26 mouse cellular contexts compared by ENCODE assay signal in the genomic region with DNA sequence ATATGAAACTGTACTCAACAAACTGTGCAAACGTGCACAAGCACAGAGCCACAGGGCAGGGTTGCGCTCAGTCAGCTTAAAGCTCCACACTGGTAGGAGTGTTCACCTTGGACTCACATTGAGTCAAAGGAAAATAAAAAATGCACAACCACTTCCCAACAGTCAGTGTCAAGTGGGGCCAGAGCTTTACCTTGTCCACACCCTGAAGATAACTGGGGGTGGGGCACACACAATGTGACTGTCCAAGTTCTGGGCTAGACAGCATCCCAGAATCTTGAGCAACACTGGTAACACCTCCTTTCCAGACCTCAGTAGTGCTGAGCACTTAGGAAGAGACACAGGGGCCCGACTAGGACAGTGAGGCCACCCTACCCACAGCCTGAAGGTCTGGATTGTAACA. TPM values are rescaled to one million over a fixed set of nuclear protein-coding genes. Genes with fewer than 3 reads are reported as not detected.
DNase-seq lines count a peak whose midpoint lies in the region; ATAC-seq and TF ChIP-seq lines count a peak whose summit lies in the region.
"Had no signal": no experiment of that assay in that cellular context is flagged by ENCODE, and none has a peak within 500 bp of the region (broad histone marks: within the 10 kb centered on the region; RNA-seq: fewer than 3 reads in every experiment).

No protein-coding gene starts in this region.

- 59% methylated on average over 3 of the region's 3 CpGs for WGBS in heart, embryonic 11.5 days (ENCODE audit: insufficient replicate concordance)
- WGBS in heart, adult 2 months: 76% methylated on average over 3 of the region's 3 CpGs
- WGBS in heart, embryonic 15.5 days: 58% methylated on average over 3 of the region's 3 CpGs
- WGBS in embryonic facial prominence, embryonic 10.5 days: 96% methylated on average over 3 of the region's 3 CpGs

- no peak for ATAC-seq in heart, embryonic 11.5 days (replicated peaks; ENCODE audit: insufficient number of reproducible peaks, low FRiP score, low TSS enrichment)
- ATAC-seq in heart, embryonic 15.5 days (replicated peaks; ENCODE audit: insufficient number of reproducible peaks, insufficient read depth, low FRiP score, low read depth): no peak
- ATAC-seq: forebrain, embryonic 14.5 days; forebrain, postnatal 0 days; hindbrain, postnatal 0 days; intestine, postnatal 0 days had no signal

- DNase-seq in heart, adult 2 months: no peak
- no peak for DNase-seq in heart, postnatal 14 days
- DNase-seq in ES-CJ7 (ENCODE audit: low read depth, low spot score): peak; percentile 36
- DNase-seq in ZHBTc4 (ENCODE audit: low read depth, low spot score): peak; percentile 56
- no peak for DNase-seq in embryonic facial prominence, embryonic 10.5 days (ENCODE audit: low spot score)
- DNase-seq: adrenal gland, postnatal 10 days; adrenal gland, postnatal 36 days; B cell, adult 2 months; cerebellum, adult 18-20 months; cerebellum, adult 9-10 months; cerebellum, postnatal 14 days; forebrain, postnatal 0 days; gastrocnemius, postnatal 25 days; heart, adult 18-20 months; heart, postnatal 4 days; kidney, adult 2 months had no signal

- no peak for TF ChIP-seq EP300 in heart, adult 2 months (IDR thresholded peaks at IDR 0.05; ENCODE audit: insufficient read depth, low read depth, low read length)

- H3K4me2 ChIP-seq in heart, embryonic 11.5 days: no peak overlapping the region
- no peak overlapping the region for H3K4me2 ChIP-seq in heart, embryonic 15.5 days
- H3K4me2 ChIP-seq: embryonic facial prominence, embryonic 12.5 days; embryonic facial prominence, embryonic 15.5 days; hindbrain, embryonic 14.5 days had no signal

- intact Hi-C loops in heart, adult 2 months (cut with DNase I): no loop called here
- intact Hi-C loops in heart, postnatal 14 days (cut with DNase I): no loop called here

- no peaks in the 10 kb centered on the region for H3K9me3 ChIP-seq in heart, embryonic 11.5 days (replicated peaks; ENCODE audit: control insufficient read depth, low read length)
- no peaks in the 10 kb centered on the region for H3K9me3 ChIP-seq in heart, embryonic 15.5 days (replicated peaks)
- H3K9me3 ChIP-seq in embryonic facial prominence, embryonic 10.5 days: no peaks in the 10 kb centered on the region
- H3K9me3 ChIP-seq: embryonic facial prominence, embryonic 12.5 days; embryonic facial prominence, embryonic 15.5 days had no signal

- H3K27me3 ChIP-seq in heart, embryonic 11.5 days (ENCODE audit: control insufficient read depth, insufficient read depth, low read length): no peaks in the 10 kb centered on the region
- no peaks in the 10 kb centered on the region for H3K27me3 ChIP-seq in heart, adult 2 months (ENCODE audit: control insufficient read depth, insufficient read depth, low read length)
- no peaks in the 10 kb centered on the region for H3K27me3 ChIP-seq in heart, embryonic 15.5 days
- H3K27me3 ChIP-seq in embryonic facial prominence, embryonic 10.5 days (replicated peaks; ENCODE audit: low read depth, poor library complexity, severe bottlenecking): no peaks in the 10 kb centered on the region
- H3K27me3 ChIP-seq: CH12.LX; embryonic facial prominence, embryonic 12.5 days; embryonic facial prominence, embryonic 15.5 days had no signal

- no peak overlapping the region for H3K9ac ChIP-seq in heart, embryonic 11.5 days (ENCODE audit: low read depth, low read length)
- no peak overlapping the region for H3K9ac ChIP-seq in heart, adult 2 months (ENCODE audit: low read depth, low read length)
- no peak overlapping the region for H3K9ac ChIP-seq in heart, embryonic 15.5 days
- H3K9ac ChIP-seq: embryonic facial prominence, embryonic 12.5 days; embryonic facial prominence, embryonic 15.5 days; forebrain, postnatal 0 days; hindbrain, embryonic 14.5 days had no signal

- 0 out of 2 replicates have a peak, but pooled peaks cover 4% of the 10 kb centered on the region for H3K36me3 ChIP-seq in heart, embryonic 11.5 days (ENCODE audit: control insufficient read depth, insufficient read depth, low read length)
- peaks cover 7% of the 10 kb centered on the region for H3K36me3 ChIP-seq in heart, adult 2 months (ENCODE audit: control insufficient read depth, insufficient read depth, low read length)
- peaks cover 38% of the 10 kb centered on the region for H3K36me3 ChIP-seq in heart, embryonic 15.5 days
- H3K36me3 ChIP-seq in embryonic facial prominence, embryonic 10.5 days (replicated peaks): peaks cover 81% of the 10 kb centered on the region

- H3K4me1 ChIP-seq in heart, embryonic 11.5 days (ENCODE audit: control insufficient read depth, insufficient read depth, low read length): peaks cover 13% of the 10 kb centered on the region
- peaks cover 10% of the 10 kb centered on the region for H3K4me1 ChIP-seq in heart, adult 2 months (ENCODE audit: control insufficient read depth, insufficient read depth, low read length)
- peaks cover 17% of the 10 kb centered on the region for H3K4me1 ChIP-seq in heart, embryonic 15.5 days (replicated peaks)
- no peaks in the 10 kb centered on the region for H3K4me1 ChIP-seq in embryonic facial prominence, embryonic 10.5 days
- H3K4me1 ChIP-seq: embryonic facial prominence, embryonic 12.5 days; embryonic facial prominence, embryonic 15.5 days had no signal

- no peaks in the 10 kb centered on the region for H3K79me2 ChIP-seq in heart, adult 2 months (replicated peaks; ENCODE audit: control insufficient read depth, insufficient read depth, low read length)

- no peak overlapping the region for H3K4me3 ChIP-seq in heart, embryonic 11.5 days (ENCODE audit: low read depth, low read length)
- H3K4me3 ChIP-seq in heart, adult 2 months: no peak overlapping the region
- H3K4me3 ChIP-seq in heart, embryonic 15.5 days: no peak overlapping the region
- no peak overlapping the region for H3K4me3 ChIP-seq in embryonic facial prominence, embryonic 10.5 days
- H3K4me3 ChIP-seq: embryonic facial prominence, embryonic 12.5 days; embryonic facial prominence, embryonic 15.5 days had no signal

- no peak for TF ChIP-seq CTCF in heart, adult 2 months (IDR thresholded peaks at IDR 0.05)

- H3K27ac ChIP-seq in heart, embryonic 11.5 days (ENCODE audit: low read depth, low read length): peak overlapping the region; percentile 37; the same call in 1 of the 2 replicates
- H3K27ac ChIP-seq in heart, adult 2 months: no peak overlapping the region; the same call in 1 of the 2 replicates
- H3K27ac ChIP-seq in heart, embryonic 15.5 days: peak overlapping the region; percentile 15; the same call in 1 of the 2 replicates
- no peak overlapping the region for H3K27ac ChIP-seq in embryonic facial prominence, embryonic 10.5 days (replicated peaks)
- H3K27ac ChIP-seq: embryonic facial prominence, embryonic 12.5 days; embryonic facial prominence, embryonic 15.5 days; hindbrain, embryonic 14.5 days; hindbrain, postnatal 0 days had no signal

- no peak for TF ChIP-seq POLR2A in heart, adult 2 months (IDR thresholded peaks at IDR 0.05; ENCODE audit: insufficient read depth, low read depth, low read length)

RNA-seq across cellular contexts. Expression of gene B9d1, which starts 13.9 kb away (rescaled TPM):
- 13.3 and 14.5 TPM in 2 replicates for polyA plus RNA-seq in heart, embryonic 11.5 days (2014; fragmentation: Nextera tagmentation; extraction: Ambion mirVana)
- 1 to 10 TPM; 8.0 to 9.3 TPM for total RNA-seq in heart, adult 2 months (2021)
- polyA plus RNA-seq in heart, adult 2 months (2012; rRNA removed): 10.6 and 15.6 TPM in 2 replicates
- 11.1 and 15.8 TPM in 2 replicates for polyA plus RNA-seq in heart, embryonic 15.5 days (2015; fragmentation: Nextera tagmentation; extraction: Ambion mirVana)
- 10 to 100 TPM in 1 of 2 experiments, 1 to 10 TPM in 1; 9.4 to 11.1 TPM for total RNA-seq in heart, postnatal 14 days (2021)
- polyA plus RNA-seq in embryonic facial prominence, embryonic 10.5 days (2016; fragmentation: Nextera tagmentation; extraction: Ambion mirVana): 44.4 and 49.7 TPM in 2 replicates

RNA-seq across cellular contexts. Expression of gene Mapk7, which starts 24.7 kb away (rescaled TPM):
- 22.3 and 25.8 TPM in 2 replicates for polyA plus RNA-seq in heart, embryonic 11.5 days (2014; fragmentation: Nextera tagmentation; extraction: Ambion mirVana)
- 1 to 10 TPM; 5.5 to 6.0 TPM for total RNA-seq in heart, adult 2 months (2021)
- 11.9 and 12.6 TPM in 2 replicates for polyA plus RNA-seq in heart, adult 2 months (2012; rRNA removed)
- polyA plus RNA-seq in heart, embryonic 15.5 days (2015; fragmentation: Nextera tagmentation; extraction: Ambion mirVana): 23.0 and 33.4 TPM in 2 replicates
- total RNA-seq in heart, postnatal 14 days (2021): 1 to 10 TPM; 8.9 to 9.7 TPM
- 97.4 and 103 TPM in 2 replicates for polyA plus RNA-seq in embryonic facial prominence, embryonic 10.5 days (2016; fragmentation: Nextera tagmentation; extraction: Ambion mirVana)

RNA-seq across cellular contexts. Expression of gene Mfap4, which starts 33.6 kb away (rescaled TPM):
- polyA plus RNA-seq in heart, embryonic 11.5 days (2014; fragmentation: Nextera tagmentation; extraction: Ambion mirVana): 57.6 and 58.4 TPM in 2 replicates
- 10 to 100 TPM; 18.4 to 22.9 TPM for total RNA-seq in heart, adult 2 months (2021)
- polyA plus RNA-seq in heart, adult 2 months (2012; rRNA removed): 125 and 143 TPM in 2 replicates
- 160 and 252 TPM in 2 replicates for polyA plus RNA-seq in heart, embryonic 15.5 days (2015; fragmentation: Nextera tagmentation; extraction: Ambion mirVana)
- 100 to 1,000 TPM; 112 to 142 TPM for total RNA-seq in heart, postnatal 14 days (2021)
- 119 and 163 TPM in 2 replicates for polyA plus RNA-seq in embryonic facial prominence, embryonic 10.5 days (2016; fragmentation: Nextera tagmentation; extraction: Ambion mirVana)
- total RNA-seq: CH12.LX, MEL had no signal

Comparison
In these comparisons a context has a peak if more than half of its experiments do, and no peak if none do; other contexts are left out.
1. H3K27ac ChIP-seq: peak in heart, embryonic 11.5 days (single experiment) and heart, embryonic 15.5 days (single experiment); none in heart, adult 2 months (single experiment) and embryonic facial prominence, embryonic 10.5 days (single experiment).
2. DNase-seq: peak in ES-CJ7 (single experiment) and ZHBTc4 (single experiment); none in heart, adult 2 months (0 of 2), heart, postnatal 14 days (0 of 2) and embryonic facial prominence, embryonic 10.5 days (single experiment).